ENCODE assay signal across 1 mouse cellular context in the genomic region with DNA sequence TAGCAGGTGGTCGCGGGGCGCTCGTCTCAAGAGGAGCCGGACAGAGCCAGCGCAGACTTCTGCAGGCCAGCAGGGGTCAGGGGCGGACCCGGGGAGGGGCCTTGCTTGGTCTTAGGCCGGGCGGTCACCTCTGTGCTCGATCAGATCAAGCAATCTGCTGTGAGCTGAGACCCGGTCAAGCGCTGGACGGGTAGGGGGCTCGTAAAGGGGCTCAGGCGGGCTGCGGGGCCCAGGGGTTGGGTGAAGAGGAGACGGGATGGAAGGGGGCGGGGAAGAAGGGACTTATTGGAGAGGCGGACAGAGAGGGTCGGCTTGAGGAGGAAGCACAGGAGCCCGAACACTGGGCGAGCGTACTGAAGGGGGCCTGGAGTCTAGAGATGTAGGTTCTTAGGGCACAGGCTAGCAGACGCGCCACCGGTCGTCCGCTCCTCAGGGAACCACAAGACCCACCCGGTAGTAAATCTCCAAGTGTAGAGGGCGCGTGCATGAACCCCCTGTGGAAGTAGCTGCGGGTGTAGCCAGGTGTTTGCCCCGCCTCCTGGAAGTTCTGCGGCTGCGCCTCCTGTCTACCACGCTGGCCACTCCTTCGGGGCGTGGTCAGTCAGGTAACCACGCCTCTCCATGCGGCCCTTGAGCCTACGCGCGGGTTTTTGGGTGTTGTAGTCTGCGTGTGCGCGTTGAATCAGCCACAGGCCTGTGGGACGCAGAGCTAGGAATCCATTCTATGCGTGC.
TF ChIP-seq lines count a peak whose summit lies in the region.

No protein-coding gene starts in this region.

TF ChIP-seq in MEL, 35 proteins besides CTCF, POLR2A, EP300 and RAD21 (continued from another document):
- TF ChIP-seq GATA1 (IDR thresholded peaks at IDR 0.05; ENCODE audit: low read depth, low read length) (no peak), TBP (IDR thresholded peaks at IDR 0.05; ENCODE audit: low read depth, low read length) (peak; percentile 74), UBTF (IDR thresholded peaks at IDR 0.05; ENCODE audit: borderline replicate concordance, insufficient read depth, low read depth, low read length) (no peak), POLR2AphosphoS5 (IDR thresholded peaks at IDR 0.05; ENCODE audit: borderline replicate concordance, low read depth, low read length) (no peak), MYB (IDR thresholded peaks at IDR 0.05; ENCODE audit: low read depth, low read length) (no peak), MXI1 (IDR thresholded peaks at IDR 0.05; ENCODE audit: low read depth, low read length) (peak; percentile 42; the same call in 1 of the 2 replicates), TCF12 (IDR thresholded peaks at IDR 0.05; ENCODE audit: low read depth, low read length) (peak; percentile 26; the same call in 1 of the 2 replicates), ZNF384 (IDR thresholded peaks at IDR 0.05; ENCODE audit: low read depth, low read length) (no peak), HCFC1 (IDR thresholded peaks at IDR 0.05; ENCODE audit: low read depth, low read length) (peak; percentile 94), ELF1 (IDR thresholded peaks at IDR 0.05; ENCODE audit: low read depth, low read length) (no peak; the same call in 1 of the 2 replicates), ZC3H11A (IDR thresholded peaks at IDR 0.05; ENCODE audit: low read depth, low read length) (no peak), TAL1 (IDR thresholded peaks at IDR 0.05; ENCODE audit: low read length) (no peak), MAFK (IDR thresholded peaks at IDR 0.05; ENCODE audit: borderline replicate concordance, low read depth, low read length) (no peak), CHD2 (IDR thresholded peaks at IDR 0.05; ENCODE audit: low read length) (no peak)
